ENCODE assay signal across 8 mouse cellular contexts in genomic region chr11:117331361-117332241, GRCm38 (mm10).
DNase-seq lines count a peak whose midpoint lies in the region; ATAC-seq and TF ChIP-seq lines count a peak whose summit lies in the region.

No protein-coding gene starts in this region.

- no peak for TF ChIP-seq CTCF in lung, adult 2 months (IDR thresholded peaks at IDR 0.05; ENCODE audit: insufficient read depth, low read length)

- H3K4me3 ChIP-seq in lung, adult 2 months (replicated peaks; ENCODE audit: extremely low read depth, low read depth, low read length) = peak overlapping the region; percentile 56
- H3K4me3 ChIP-seq in forebrain, embryonic 16.5 days (replicated peaks; ENCODE audit: low read length) = peak overlapping the region; percentile 76
- H3K4me3 ChIP-seq in limb, embryonic 12.5 days (replicated peaks) = peak overlapping the region; percentile 60
- peak overlapping the region; percentile 67 for H3K4me3 ChIP-seq in neural tube, embryonic 15.5 days (replicated peaks)

- H3K9ac ChIP-seq in forebrain, embryonic 16.5 days (replicated peaks; ENCODE audit: low read depth, low read length) = peak overlapping the region; percentile 93
- H3K9ac ChIP-seq in limb, embryonic 12.5 days (replicated peaks) = peak overlapping the region; percentile 83
- H3K9ac ChIP-seq in neural tube, embryonic 15.5 days (replicated peaks) = peak overlapping the region; percentile 83

- H3K36me3 ChIP-seq in forebrain, embryonic 16.5 days (ENCODE audit: control insufficient read depth, insufficient read depth) = no peaks in the 10 kb centered on the region
- H3K36me3 ChIP-seq in limb, embryonic 12.5 days = peaks cover 14% of the 10 kb centered on the region
- H3K36me3 ChIP-seq in neural tube, embryonic 15.5 days = no peaks in the 10 kb centered on the region

- WGBS in lung, adult 2 months = 15% methylated on average over 17 of the region's 17 CpGs
- under 1% methylated on average over 17 of the region's 17 CpGs for WGBS in forebrain, embryonic 16.5 days
- WGBS in limb, embryonic 12.5 days = 3% methylated on average over 17 of the region's 17 CpGs
- under 1% methylated on average over 16 of the region's 17 CpGs for WGBS in neural tube, embryonic 15.5 days

- H3K27me3 ChIP-seq in forebrain, embryonic 16.5 days (replicated peaks; ENCODE audit: control insufficient read depth, insufficient read depth, low read length) = no peaks in the 10 kb centered on the region
- H3K27me3 ChIP-seq in limb, embryonic 12.5 days = no peaks in the 10 kb centered on the region
- H3K27me3 ChIP-seq in neural tube, embryonic 15.5 days (replicated peaks) = no peaks in the 10 kb centered on the region

- no peak for TF ChIP-seq POLR2A in lung, adult 2 months (IDR thresholded peaks at IDR 0.05; ENCODE audit: borderline replicate concordance, extremely low read depth, low read depth, low read length)

- H3K4me2 ChIP-seq in forebrain, embryonic 16.5 days (ENCODE audit: low read length) = peak overlapping the region; percentile 83
- H3K4me2 ChIP-seq in limb, embryonic 12.5 days = peak overlapping the region; percentile 67
- H3K4me2 ChIP-seq in neural tube, embryonic 15.5 days = peak overlapping the region; percentile 73

- ATAC-seq in forebrain, embryonic 16.5 days = peak; percentile 51
- peak; percentile 4; the same call in 1 of the 2 replicates for ATAC-seq in limb, embryonic 12.5 days (ENCODE audit: insufficient number of reproducible peaks, insufficient read depth, low FRiP score, low TSS enrichment, low read depth)
- ATAC-seq in neural tube, embryonic 15.5 days (ENCODE audit: low FRiP score) = peak; percentile 55
- no peak for ATAC-seq in cerebellum, adult (ENCODE audit: insufficient number of reproducible peaks, low FRiP score, low TSS enrichment)

- no peak for DNase-seq in lung, adult 2 months
- no peak for DNase-seq in lung, postnatal 25 days (ENCODE audit: low spot score)
- DNase-seq in adrenal gland, postnatal 36 days = peak; percentile 67 to 79
- no peak for DNase-seq in cerebellum, adult 18-20 months

- no peaks in the 10 kb centered on the region for H3K9me3 ChIP-seq in forebrain, embryonic 16.5 days (ENCODE audit: control insufficient read depth, low read length)
- no peaks in the 10 kb centered on the region for H3K9me3 ChIP-seq in limb, embryonic 12.5 days
- no peaks in the 10 kb centered on the region for H3K9me3 ChIP-seq in neural tube, embryonic 15.5 days (replicated peaks)

- peaks cover 28% of the 10 kb centered on the region for H3K4me1 ChIP-seq in lung, adult 2 months (ENCODE audit: control insufficient read depth, insufficient read depth, low read length)
- H3K4me1 ChIP-seq in forebrain, embryonic 16.5 days (replicated peaks; ENCODE audit: control insufficient read depth, insufficient read depth, low read length) = peaks cover 55% of the 10 kb centered on the region
- H3K4me1 ChIP-seq in limb, embryonic 12.5 days (replicated peaks) = peaks cover 61% of the 10 kb centered on the region
- H3K4me1 ChIP-seq in neural tube, embryonic 15.5 days = peaks cover 74% of the 10 kb centered on the region

- H3K27ac ChIP-seq in forebrain, embryonic 16.5 days (ENCODE audit: low read length) = peak overlapping the region; percentile 98
- H3K27ac ChIP-seq in limb, embryonic 12.5 days = peak overlapping the region; percentile 96
- peak overlapping the region; percentile 97 for H3K27ac ChIP-seq in neural tube, embryonic 15.5 days (replicated peaks)

Comparison
In these comparisons a context has a peak if more than half of its experiments do, and no peak if none do; other contexts are left out.
1. DNase-seq: peak in adrenal gland, postnatal 36 days (2 of 2); none in lung, adult 2 months (single experiment), lung, postnatal 25 days (single experiment) and cerebellum, adult 18-20 months (0 of 2).
2. Peak in every context shown above with its lines, with median percentiles within 50 percentile points of each other: H3K4me3 ChIP-seq, H3K27ac ChIP-seq, H3K4me2 ChIP-seq and H3K9ac ChIP-seq.